Mouse (Mus musculus) intestine, embryonic 14.5 days (tissue): Measurements from ENCODE around the gene Slc17a7. TPM values are rescaled to one million over a fixed set of nuclear protein-coding genes. Genes with fewer than 3 reads are reported as not detected.

Source experiments
- ATAC-seq: fragments of 200-750 bp; cut with Nextera tagmentation; replicated peaks from 2 replicates; pipeline ENCODE4 v1.8.0; 2017; ENCODE audit warnings: low read depth, moderate number of reproducible peaks, moderate TSS enrichment, moderate library complexity; ENCODE audit not compliant: low FRiP score, low TSS enrichment
- DNase-seq: peaks from one replicate; pipeline ENCODE4 v3.0.0-alpha.2; 2018; ENCODE audit warnings: low spot score
- H3K27ac ChIP-seq: fragments of 300-500 bp; sonication (generic); 2 replicates; pipeline ENCODE4 v1.5.1; 2014; ENCODE audit warnings: low read depth, mild to moderate bottlenecking, control low read depth
- H3K27me3 ChIP-seq: fragments of 300-500 bp; sonication (generic); replicated peaks from 2 replicates; pipeline ENCODE4 v1.6.1; 2014; ENCODE audit warnings: low read length, control low read depth; ENCODE audit not compliant: control insufficient read depth, insufficient read depth
- H3K36me3 ChIP-seq: fragments of 300-500 bp; sonication (generic); 2 replicates; pipeline ENCODE4 v1.6.1; 2014; ENCODE audit warnings: low read length, control low read depth; ENCODE audit not compliant: control insufficient read depth, insufficient read depth
- H3K4me1 ChIP-seq: fragments of 300-500 bp; sonication (generic); replicated peaks from 2 replicates; pipeline ENCODE4 v1.6.1; 2014; ENCODE audit warnings: low read length, control low read depth, mixed read lengths; ENCODE audit not compliant: control insufficient read depth, insufficient read depth
- H3K4me2 ChIP-seq: fragments of 300-500 bp; sonication (generic); 2 replicates; pipeline ENCODE4 v1.6.1; 2014; ENCODE audit warnings: low read length
- H3K4me3 ChIP-seq: fragments of 300-500 bp; sonication (generic); 2 replicates; pipeline ENCODE4 v1.5.1; 2014; ENCODE audit warnings: low read depth, low read length, control low read depth, mixed read lengths
- H3K9ac ChIP-seq: fragments of 300-500 bp; sonication (generic); 2 replicates; pipeline ENCODE4 v1.6.1; 2014; ENCODE audit warnings: mild to moderate bottlenecking, low read length
- H3K9me3 ChIP-seq: fragments of 300-500 bp; sonication (generic); 2 replicates; pipeline ENCODE4 v1.6.1; 2016; ENCODE audit warnings: low read length, control low read depth; ENCODE audit not compliant: control insufficient read depth
- WGBS: fragments of 180-500 bp; shearing (Covaris S2); extraction: QIAGEN DNeasy Blood & Tissue Kit; methylation state at CpG from one replicate; pipeline ENCODE4 v1.1.7; 2014; 5-methylcytosine and 5-hydroxymethylcytosine counted together
- polyA plus RNA-seq: library from polyadenylated mRNA; unstranded; fragments of >200 nt; fragmentation: Nextera tagmentation; extraction: Ambion mirVana; gene quantifications from 2 replicates; pipeline ENCODE4 v1.2.1, GENCODE M21; 2014

The Slc17a7 gene
- polyA plus RNA-seq, 1 experiment from 2014 or later, result 0.07 TPM

- Histone ChIP-seq H3K36me3 (no peaks in the 10 kb centered on the region), H3K9ac (no peak overlapping the region), H3K4me3 (no peak overlapping the region), H3K27ac (peak overlapping the region; percentile 47; the same call in 1 of the 2 replicates), H3K4me2 (no peak overlapping the region), H3K4me1 (no peaks in the 10 kb centered on the region), H3K27me3 (no peaks in the 10 kb centered on the region; the same call in 1 of the 2 replicates), H3K9me3 (no peaks in the 10 kb centered on the region)
- no peak for ATAC-seq
- 37% methylated on average over 10 of the region's 10 CpGs for WGBS
- no peak for DNase-seq
Observed at GRCm38 (mm10) chr7:45202654-45203053, 38.9 kb downstream of the Slc17a7 start.

- peak; percentile 95 for ATAC-seq
- 9% methylated on average over 41 of the region's 44 CpGs for WGBS
Observed at GRCm38 (mm10) chr7:45204380-45205143, 40.8 kb downstream of the Slc17a7 start, which contains the start of gene Ccdc155. Gene Ccdc155, minus strand, starts transcription at chr7:45204892.

GRCm38 (mm10) chr7:45208260-45208659 lies 44.5 kb downstream of the Slc17a7 start:
- 72% methylated on average over 6 of the region's 6 CpGs for WGBS
- H3K4me1 ChIP-seq, result 0 out of 2 replicates have a peak, but pooled peaks cover 3% of the 10 kb centered on the region
- H3K4me2 ChIP-seq, result no peak overlapping the region
- DNase-seq, result no peak
- H3K27ac ChIP-seq, result no peak overlapping the region
- H3K36me3 ChIP-seq, result no peaks in the 10 kb centered on the region
- H3K9me3 ChIP-seq, result no peaks in the 10 kb centered on the region
- H3K9ac ChIP-seq, result no peak overlapping the region
- ATAC-seq, result no peak
- peaks cover 28% of the 10 kb centered on the region for H3K27me3 ChIP-seq
- H3K4me3 ChIP-seq, result no peak overlapping the region

More at GRCm38 (mm10) chr7:45204380-45205143, 40.8 kb downstream of the Slc17a7 start, which contains the start of gene Ccdc155:
- DNase-seq, result peak; percentile 88
- Histone ChIP-seq H3K9me3 (no peaks in the 10 kb centered on the region), H3K4me1 (no peaks in the 10 kb centered on the region), H3K36me3 (no peaks in the 10 kb centered on the region), H3K4me2 (peak within 1 kb of the TSS; percentile 52), H3K4me3 (peak within 1 kb of the TSS; percentile 40), H3K27ac (no peak within 1 kb of the TSS), H3K9ac (0 out of 2 replicates have a peak within 1 kb of the TSS, but pooled peaks have one; percentile 32), H3K27me3 (peaks cover 2% of the 10 kb centered on the region; the same call in 1 of the 2 replicates)

- no peak for DNase-seq
- Histone ChIP-seq H3K9ac (no peak overlapping the region), H3K4me1 (peaks cover 3% of the 10 kb centered on the region; the same call in 1 of the 2 replicates), H3K27ac (no peak overlapping the region), H3K36me3 (no peaks in the 10 kb centered on the region), H3K4me2 (no peak overlapping the region), H3K9me3 (no peaks in the 10 kb centered on the region), H3K27me3 (peaks cover 28% of the 10 kb centered on the region), H3K4me3 (no peak overlapping the region)
- ATAC-seq, result no peak
- WGBS, result 56% methylated on average over 10 of the region's 10 CpGs
Observed at GRCm38 (mm10) chr7:45211070-45211469, 47.3 kb downstream of the Slc17a7 start.

GRCm38 (mm10) chr7:45211851-45212251 lies 48.1 kb downstream of the Slc17a7 start, which contains the start of gene Dkkl1:
Gene Dkkl1, minus strand, starts transcription at chr7:45212147.
- ATAC-seq (no peak; the same call in 1 of the 2 replicates), DNase-seq (peak; percentile 62)
- WGBS, result 5% methylated on average over 17 of the region's 17 CpGs
- peaks cover 28% of the 10 kb centered on the region for H3K27me3 ChIP-seq
- peak within 1 kb of the TSS; percentile 34 for H3K4me2 ChIP-seq
- H3K9me3 ChIP-seq, result no peaks in the 10 kb centered on the region
- H3K36me3 ChIP-seq, result no peaks in the 10 kb centered on the region
- H3K4me1 ChIP-seq, result peaks cover 3% of the 10 kb centered on the region
- H3K27ac ChIP-seq, result no peak within 1 kb of the TSS
- peak within 1 kb of the TSS; percentile 16; the same call in 1 of the 2 replicates for H3K4me3 ChIP-seq
- H3K9ac ChIP-seq, result no peak within 1 kb of the TSS

- Histone ChIP-seq H3K4me2 (no peak overlapping the region), H3K9me3 (no peaks in the 10 kb centered on the region), H3K4me3 (no peak overlapping the region), H3K4me1 (peaks cover 8% of the 10 kb centered on the region), H3K9ac (no peak overlapping the region), H3K36me3 (0 out of 2 replicates have a peak, but pooled peaks cover 2% of the 10 kb centered on the region), H3K27me3 (peaks cover 28% of the 10 kb centered on the region), H3K27ac (no peak overlapping the region)
- ATAC-seq, result no peak
- 67% methylated on average over 7 of the region's 7 CpGs for WGBS
- DNase-seq, result no peak
Observed at GRCm38 (mm10) chr7:45212356-45212755, 48.6 kb downstream of the Slc17a7 start.

GRCm38 (mm10) chr7:45213708-45214107 lies 50.0 kb downstream of the Slc17a7 start:
- Histone ChIP-seq H3K4me3 (no peak overlapping the region), H3K27me3 (peaks cover 28% of the 10 kb centered on the region), H3K4me1 (peaks cover 16% of the 10 kb centered on the region), H3K27ac (no peak overlapping the region), H3K9ac (no peak overlapping the region), H3K9me3 (no peaks in the 10 kb centered on the region), H3K4me2 (no peak overlapping the region), H3K36me3 (peaks cover 13% of the 10 kb centered on the region)
- WGBS, result 58% methylated on average over 5 of the region's 5 CpGs
- DNase-seq, result no peak
- ATAC-seq, result no peak

- H3K4me1 ChIP-seq, result peaks cover 19% of the 10 kb centered on the region
- under 1% methylated on average over 55 of the region's 55 CpGs for WGBS
- H3K36me3 ChIP-seq, result peaks cover 35% of the 10 kb centered on the region
- H3K4me3 ChIP-seq, result peak within 1 kb of the TSS; percentile 77
- peak within 1 kb of the TSS; percentile 90 for H3K9ac ChIP-seq
- H3K27ac ChIP-seq, result peak within 1 kb of the TSS; percentile 97
- no peaks in the 10 kb centered on the region for H3K9me3 ChIP-seq
- H3K4me2 ChIP-seq, result peak within 1 kb of the TSS; percentile 83
- peak; percentile 59 for ATAC-seq
- DNase-seq, result peak; percentile 90
- H3K27me3 ChIP-seq, result peaks cover 17% of the 10 kb centered on the region
Observed at GRCm38 (mm10) chr7:45215673-45216441, 52.1 kb downstream of the Slc17a7 start, which contains the start of gene Tead2. Gene Tead2, plus strand, starts transcription at chr7:45215753.
